Mouse (Mus musculus): Measurements from ENCODE around the gene Slc12a5. TPM values are rescaled to one million over a fixed set of nuclear protein-coding genes. Genes with fewer than 3 reads are reported as not detected.

The Slc12a5 gene
- polyA plus RNA-seq, 1 experiment from 2014 or later: 1.0 TPM

- Histone ChIP-seq H3K36me3 (ENCODE audit: control insufficient read depth, insufficient read depth, low read length) (peaks cover 4% of the 10 kb centered on the region), H3K4me1 (ENCODE audit: control insufficient read depth, insufficient read depth, low read length) (peaks cover 15% of the 10 kb centered on the region), H3K27me3 (ENCODE audit: control insufficient read depth, insufficient read depth, low read length) (peaks cover 54% of the 10 kb centered on the region), H3K9me3 (replicated peaks; ENCODE audit: control insufficient read depth, low read length) (no peaks in the 10 kb centered on the region), H3K4me2 (no peak overlapping the region), H3K9ac (ENCODE audit: low read depth, low read length) (no peak overlapping the region), H3K27ac (ENCODE audit: low read depth, low read length) (no peak overlapping the region), H3K4me3 (ENCODE audit: low read depth, low read length) (no peak overlapping the region)
- no peak for ATAC-seq (replicated peaks; ENCODE audit: insufficient number of reproducible peaks, low FRiP score, low TSS enrichment)
- WGBS (ENCODE audit: insufficient replicate concordance): 67% methylated on average over 11 of the region's 11 CpGs
These were observed 35.4 kb downstream of the Slc12a5 start for GRCm38 (mm10) chr2:164995976-164996375.

GRCm38 (mm10) chr2:164996848-164997720, 36.5 kb downstream of the Slc12a5 start:
- Histone ChIP-seq H3K4me1 (ENCODE audit: control insufficient read depth, insufficient read depth, low read length) (peaks cover 15% of the 10 kb centered on the region), H3K4me3 (ENCODE audit: low read depth, low read length) (peak overlapping the region; percentile 45), H3K27me3 (ENCODE audit: control insufficient read depth, insufficient read depth, low read length) (peaks cover 54% of the 10 kb centered on the region), H3K27ac (ENCODE audit: low read depth, low read length) (no peak overlapping the region), H3K9ac (ENCODE audit: low read depth, low read length) (peak overlapping the region; percentile 62), H3K36me3 (ENCODE audit: control insufficient read depth, insufficient read depth, low read length) (peaks cover 14% of the 10 kb centered on the region), H3K4me2 (peak overlapping the region; percentile 87), H3K9me3 (replicated peaks; ENCODE audit: control insufficient read depth, low read length) (no peaks in the 10 kb centered on the region)
- WGBS (ENCODE audit: insufficient replicate concordance): 8% methylated on average over 49 of the region's 49 CpGs
- ATAC-seq (replicated peaks; ENCODE audit: insufficient number of reproducible peaks, low FRiP score, low TSS enrichment): no peak

- H3K27ac ChIP-seq (ENCODE audit: low read depth, low read length): no peak overlapping the region
- H3K4me2 ChIP-seq: peak overlapping the region; percentile 87
- H3K9me3 ChIP-seq (replicated peaks; ENCODE audit: control insufficient read depth, low read length): no peaks in the 10 kb centered on the region
- H3K27me3 ChIP-seq (ENCODE audit: control insufficient read depth, insufficient read depth, low read length): peaks cover 54% of the 10 kb centered on the region
- WGBS (ENCODE audit: insufficient replicate concordance): 2% methylated on average over 45 of the region's 52 CpGs
- H3K4me1 ChIP-seq (ENCODE audit: control insufficient read depth, insufficient read depth, low read length): peaks cover 15% of the 10 kb centered on the region
- H3K9ac ChIP-seq (ENCODE audit: low read depth, low read length): peak overlapping the region; percentile 62
- peaks cover 22% of the 10 kb centered on the region for H3K36me3 ChIP-seq (ENCODE audit: control insufficient read depth, insufficient read depth, low read length)
- no peak; the same call in 1 of the 2 replicates for ATAC-seq (replicated peaks; ENCODE audit: insufficient number of reproducible peaks, low FRiP score, low TSS enrichment)
- peak overlapping the region; percentile 45 for H3K4me3 ChIP-seq (ENCODE audit: low read depth, low read length)
These were observed 37.3 kb downstream of the Slc12a5 start for GRCm38 (mm10) chr2:164997721-164998428.

GRCm38 (mm10) chr2:165001958-165002357, 41.4 kb downstream of the Slc12a5 start:
- WGBS (ENCODE audit: insufficient replicate concordance): 92% methylated on average over 13 of the region's 13 CpGs
- H3K9ac ChIP-seq (ENCODE audit: low read depth, low read length): no peak overlapping the region
- peaks cover 15% of the 10 kb centered on the region for H3K4me1 ChIP-seq (ENCODE audit: control insufficient read depth, insufficient read depth, low read length)
- H3K4me2 ChIP-seq: no peak overlapping the region
- H3K9me3 ChIP-seq (replicated peaks; ENCODE audit: control insufficient read depth, low read length): no peaks in the 10 kb centered on the region
- H3K36me3 ChIP-seq (ENCODE audit: control insufficient read depth, insufficient read depth, low read length): peaks cover 49% of the 10 kb centered on the region
- peaks cover 28% of the 10 kb centered on the region for H3K27me3 ChIP-seq (ENCODE audit: control insufficient read depth, insufficient read depth, low read length)
- no peak overlapping the region for H3K4me3 ChIP-seq (ENCODE audit: low read depth, low read length)
- ATAC-seq (replicated peaks; ENCODE audit: insufficient number of reproducible peaks, low FRiP score, low TSS enrichment): no peak
- no peak overlapping the region for H3K27ac ChIP-seq (ENCODE audit: low read depth, low read length)

GRCm38 (mm10) chr2:165003108-165003507, 42.5 kb downstream of the Slc12a5 start:
- WGBS (ENCODE audit: insufficient replicate concordance): 83% methylated on average over 3 of the region's 3 CpGs
- Histone ChIP-seq H3K9me3 (replicated peaks; ENCODE audit: control insufficient read depth, low read length) (no peaks in the 10 kb centered on the region), H3K27me3 (ENCODE audit: control insufficient read depth, insufficient read depth, low read length) (peaks cover 16% of the 10 kb centered on the region), H3K9ac (ENCODE audit: low read depth, low read length) (no peak overlapping the region), H3K4me2 (no peak overlapping the region), H3K4me1 (ENCODE audit: control insufficient read depth, insufficient read depth, low read length) (peaks cover 6% of the 10 kb centered on the region), H3K4me3 (ENCODE audit: low read depth, low read length) (no peak overlapping the region), H3K36me3 (ENCODE audit: control insufficient read depth, insufficient read depth, low read length) (peaks cover 60% of the 10 kb centered on the region), H3K27ac (ENCODE audit: low read depth, low read length) (no peak overlapping the region)
- ATAC-seq (replicated peaks; ENCODE audit: insufficient number of reproducible peaks, low FRiP score, low TSS enrichment): no peak

- no peak for ATAC-seq (replicated peaks; ENCODE audit: insufficient number of reproducible peaks, low FRiP score, low TSS enrichment)
- Histone ChIP-seq H3K36me3 (ENCODE audit: control insufficient read depth, insufficient read depth, low read length) (peaks cover 69% of the 10 kb centered on the region), H3K4me1 (ENCODE audit: control insufficient read depth, insufficient read depth, low read length) (no peaks in the 10 kb centered on the region), H3K27ac (ENCODE audit: low read depth, low read length) (no peak overlapping the region), H3K27me3 (ENCODE audit: control insufficient read depth, insufficient read depth, low read length) (peaks cover 5% of the 10 kb centered on the region), H3K9ac (ENCODE audit: low read depth, low read length) (no peak overlapping the region), H3K9me3 (replicated peaks; ENCODE audit: control insufficient read depth, low read length) (no peaks in the 10 kb centered on the region), H3K4me2 (no peak overlapping the region), H3K4me3 (ENCODE audit: low read depth, low read length) (no peak overlapping the region)
- WGBS (ENCODE audit: insufficient replicate concordance): 90% methylated on average over 10 of the region's 10 CpGs
These were observed 43.6 kb downstream of the Slc12a5 start for GRCm38 (mm10) chr2:165004237-165004636.

- Histone ChIP-seq H3K4me2 (no peak overlapping the region), H3K4me1 (ENCODE audit: control insufficient read depth, insufficient read depth, low read length) (no peaks in the 10 kb centered on the region), H3K27ac (ENCODE audit: low read depth, low read length) (no peak overlapping the region), H3K27me3 (ENCODE audit: control insufficient read depth, insufficient read depth, low read length) (no peaks in the 10 kb centered on the region), H3K36me3 (ENCODE audit: control insufficient read depth, insufficient read depth, low read length) (peaks cover 73% of the 10 kb centered on the region), H3K9me3 (replicated peaks; ENCODE audit: control insufficient read depth, low read length) (no peaks in the 10 kb centered on the region), H3K4me3 (ENCODE audit: low read depth, low read length) (no peak overlapping the region), H3K9ac (ENCODE audit: low read depth, low read length) (no peak overlapping the region)
- 89% methylated on average over 4 of the region's 4 CpGs for WGBS (ENCODE audit: insufficient replicate concordance)
- ATAC-seq (replicated peaks; ENCODE audit: insufficient number of reproducible peaks, low FRiP score, low TSS enrichment): no peak
These were observed 46.2 kb downstream of the Slc12a5 start for GRCm38 (mm10) chr2:165006813-165007212.

GRCm38 (mm10) chr2:165007986-165008385, 47.4 kb downstream of the Slc12a5 start:
- Histone ChIP-seq H3K36me3 (ENCODE audit: control insufficient read depth, insufficient read depth, low read length) (peaks cover 67% of the 10 kb centered on the region), H3K27ac (ENCODE audit: low read depth, low read length) (no peak overlapping the region), H3K9ac (ENCODE audit: low read depth, low read length) (no peak overlapping the region), H3K4me2 (no peak overlapping the region), H3K4me3 (ENCODE audit: low read depth, low read length) (no peak overlapping the region), H3K9me3 (replicated peaks; ENCODE audit: control insufficient read depth, low read length) (no peaks in the 10 kb centered on the region), H3K4me1 (ENCODE audit: control insufficient read depth, insufficient read depth, low read length) (no peaks in the 10 kb centered on the region), H3K27me3 (ENCODE audit: control insufficient read depth, insufficient read depth, low read length) (no peaks in the 10 kb centered on the region)
- 93% methylated on average over 1 of the region's 1 CpGs for WGBS (ENCODE audit: insufficient replicate concordance)
- ATAC-seq (replicated peaks; ENCODE audit: insufficient number of reproducible peaks, low FRiP score, low TSS enrichment): no peak
